Mouse (Mus musculus) thymus, adult 2 months (tissue): ENCODE measurements around the gene Fam214b.

Experiments used
- CTCF ChIP-seq: fragments of 200-500 bp; IDR thresholded peaks from 2 replicates; pipeline ENCODE4 v1.5.1; 2012; ENCODE audit warnings: mild to moderate bottlenecking, control low read depth, low read length, moderate library complexity, borderline replicate concordance; ENCODE audit not compliant: control insufficient read depth, poor library complexity, insufficient read depth; ENCODE audit errors: extremely low read depth
- POLR2A ChIP-seq: fragments of 200-500 bp; IDR thresholded peaks from 2 replicates; pipeline ENCODE4 v1.6.1; 2012; ENCODE audit warnings: mild to moderate bottlenecking, low read length, control low read depth, moderate library complexity; ENCODE audit not compliant: control insufficient read depth, poor library complexity, insufficient read depth; ENCODE audit errors: extremely low read depth

- TF ChIP-seq POLR2A (no peak), CTCF (no peak)
These were observed 32.2 kb upstream of the Fam214b start for GRCm38 (mm10) chr4:43078071-43078718.
